Mouse (Mus musculus) left cerebral cortex, adult 8-10 months (tissue): ENCODE measurements at regions not wholly inside any gene's neighbourhood (a gene's known extent, or its start where the extent isn't known, plus 50 kb on each side); places are given as distances from the start of the nearest gene placed in this dataset.
A peak's percentile ranks its signal among the peaks of the same experiment; 100 is the strongest.

Experiments used
- DNase-seq, 2 experiments: peaks; one replicate each; pipeline ENCODE4 v3.0.0; 2022; ENCODE audit warnings: low spot score in 2 of 2

DNA sequence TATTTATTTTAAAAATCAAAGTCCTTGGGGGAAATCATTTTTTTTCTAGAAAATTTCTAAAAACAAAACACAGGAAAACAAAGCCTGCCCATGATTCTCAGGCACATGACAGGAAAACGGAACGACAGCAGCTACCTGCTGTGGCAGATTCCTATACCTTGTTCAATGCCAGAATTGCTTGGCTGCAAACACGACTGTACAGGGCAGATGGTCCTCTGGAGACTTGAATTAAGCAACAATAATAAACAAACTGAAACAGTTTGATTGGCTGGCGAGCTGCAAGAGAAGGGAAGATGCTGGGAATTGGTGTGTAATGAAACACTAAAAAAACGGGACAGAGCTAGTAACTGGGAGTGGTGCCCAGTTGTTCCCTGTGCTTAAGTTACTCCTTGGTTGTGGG lies 280.1 kb downstream of the Slc4a3 start:
- no peak for DNase-seq

DNA sequence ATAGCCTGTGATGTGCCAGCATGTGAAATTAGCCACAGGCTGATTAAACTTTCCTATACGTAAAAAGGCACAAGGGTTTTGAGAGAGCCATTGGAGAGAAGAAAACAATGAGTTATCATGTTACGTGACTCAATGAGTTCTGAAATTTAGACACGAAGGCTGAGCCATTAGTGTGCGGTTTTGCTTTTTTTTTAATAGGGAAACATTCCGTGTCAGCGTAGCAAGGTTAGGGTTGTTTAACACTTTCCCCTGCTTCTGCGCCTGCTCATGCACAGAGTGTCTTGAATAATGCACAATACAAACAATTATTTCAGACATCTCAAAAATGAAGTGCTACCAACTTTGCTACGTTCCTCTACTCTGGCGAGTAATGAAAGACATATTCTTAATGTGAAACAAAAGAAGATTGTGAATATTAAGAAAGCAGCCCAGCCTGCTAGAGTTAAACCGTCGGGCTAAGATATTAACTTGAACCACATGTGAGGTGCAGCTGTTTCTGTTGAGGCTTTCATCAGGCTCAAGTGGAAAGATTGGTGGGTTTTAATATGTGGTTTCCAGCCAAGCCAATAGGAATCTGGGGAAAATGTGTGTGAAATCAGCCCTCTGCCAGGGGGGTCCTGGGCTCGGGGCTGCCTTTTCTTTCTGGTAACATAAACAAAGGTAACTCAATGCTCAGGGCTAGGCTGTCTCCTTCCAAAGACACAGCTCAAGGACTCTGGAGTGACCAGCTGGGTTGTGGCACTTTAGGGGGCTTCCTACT lies 287.2 kb downstream of the Slc4a3 start:
- DNase-seq: no peak

DNA sequence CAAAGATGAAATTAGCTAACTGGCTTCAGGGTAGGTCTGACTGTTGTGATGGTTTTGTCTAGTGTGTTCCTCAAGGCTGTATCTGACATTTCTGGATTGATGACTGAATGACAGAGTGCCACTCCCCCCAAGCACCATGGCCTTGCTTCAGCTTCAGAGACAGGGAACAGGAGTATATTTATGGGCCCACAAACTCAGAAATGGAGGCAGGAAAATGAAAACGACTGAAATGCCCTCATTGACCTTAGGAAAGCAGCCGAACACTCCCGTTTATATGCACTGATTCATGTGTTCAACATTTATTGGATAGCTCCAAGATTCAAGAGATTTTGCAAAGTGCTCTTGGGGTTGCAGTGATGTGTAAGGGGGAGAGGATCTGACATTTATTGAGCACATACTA lies 288.3 kb downstream of the Slc4a3 start:
- DNase-seq: no peak

DNA sequence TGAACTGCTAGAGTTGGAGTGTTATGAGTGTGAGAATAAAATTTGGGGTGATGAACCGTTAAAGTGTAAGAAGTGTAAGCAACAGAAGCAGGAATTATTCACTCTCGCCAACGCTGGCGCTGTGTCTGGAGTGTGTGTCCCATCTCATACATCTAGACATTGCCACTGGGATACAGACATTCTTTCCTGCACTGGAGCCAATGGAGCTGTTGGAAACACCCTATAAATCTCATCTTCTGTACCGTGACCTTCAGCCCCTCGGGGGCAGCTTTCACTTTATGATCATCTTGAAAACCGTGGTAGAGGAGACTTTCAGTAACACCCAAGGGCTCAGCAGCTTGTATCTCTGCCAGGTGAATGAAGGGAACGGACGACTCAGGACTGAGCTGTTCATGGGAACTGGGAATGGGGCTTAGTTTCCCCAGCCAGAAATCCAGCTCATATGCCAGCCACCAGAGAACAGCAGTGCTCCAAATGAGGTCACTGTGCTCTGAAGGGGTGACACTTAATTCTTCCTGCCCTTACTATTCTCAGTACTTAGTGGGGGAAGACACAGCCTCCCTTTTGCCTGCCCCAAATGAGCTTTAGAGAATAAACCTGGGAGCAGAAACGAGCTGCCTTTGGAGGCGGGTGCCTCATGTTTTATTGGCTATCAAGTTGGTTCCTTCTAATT lies 293.6 kb downstream of the Slc4a3 start:
- peak in 1 of 2 experiments; percentile 50 for DNase-seq

- no peak for DNase-seq
Observed at GRCm38 (mm10) chr1:75842396-75842795, 296.3 kb downstream of the Slc4a3 start.

GRCm38 (mm10) chr1:75843326-75843725 lies 297.3 kb downstream of the Slc4a3 start:
- no peak for DNase-seq

DNA sequence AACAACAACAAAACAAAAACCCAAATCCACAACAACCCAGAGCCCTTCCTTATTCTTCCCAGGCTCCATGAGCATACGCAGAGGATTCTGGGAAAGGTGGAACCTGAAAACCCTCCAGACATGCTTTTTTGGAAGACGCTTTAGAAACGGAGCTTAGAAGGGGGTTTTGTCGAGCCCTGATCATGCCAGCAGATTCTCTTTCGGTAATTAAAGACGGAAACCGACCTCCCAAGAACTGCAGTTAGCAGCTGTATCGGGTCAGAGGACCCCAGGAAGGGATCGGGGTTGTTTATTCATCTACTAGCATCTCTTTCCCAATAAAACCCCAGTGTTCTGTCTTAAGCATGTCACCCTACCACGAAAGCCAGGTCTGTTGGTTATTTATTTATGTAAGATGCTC lies 298.1 kb downstream of the Slc4a3 start:
- DNase-seq: no peak

- DNase-seq: no peak
Observed at GRCm38 (mm10) chr1:75844529-75844928, 298.5 kb downstream of the Slc4a3 start.

DNA sequence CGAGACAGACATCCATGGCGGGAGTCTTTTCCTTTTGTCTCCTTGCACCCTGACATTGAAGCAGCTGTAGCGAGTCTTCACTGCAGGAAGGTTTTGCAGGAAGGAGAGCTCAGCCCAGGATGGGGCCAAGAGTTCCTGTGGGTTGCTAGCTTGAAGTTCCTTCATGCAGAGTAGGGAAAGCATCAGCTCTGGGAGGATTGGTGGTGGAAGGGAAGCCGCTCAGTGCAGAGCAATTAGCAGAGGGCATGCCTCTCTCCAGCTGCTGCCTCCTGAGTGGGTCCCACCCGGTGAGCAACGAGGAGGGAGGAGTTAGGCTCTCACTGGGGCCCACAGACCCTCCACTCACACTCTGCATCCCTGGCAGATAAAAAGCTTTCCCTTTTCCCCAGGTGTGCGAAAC lies 298.9 kb downstream of the Slc4a3 start:
- no peak for DNase-seq

DNA sequence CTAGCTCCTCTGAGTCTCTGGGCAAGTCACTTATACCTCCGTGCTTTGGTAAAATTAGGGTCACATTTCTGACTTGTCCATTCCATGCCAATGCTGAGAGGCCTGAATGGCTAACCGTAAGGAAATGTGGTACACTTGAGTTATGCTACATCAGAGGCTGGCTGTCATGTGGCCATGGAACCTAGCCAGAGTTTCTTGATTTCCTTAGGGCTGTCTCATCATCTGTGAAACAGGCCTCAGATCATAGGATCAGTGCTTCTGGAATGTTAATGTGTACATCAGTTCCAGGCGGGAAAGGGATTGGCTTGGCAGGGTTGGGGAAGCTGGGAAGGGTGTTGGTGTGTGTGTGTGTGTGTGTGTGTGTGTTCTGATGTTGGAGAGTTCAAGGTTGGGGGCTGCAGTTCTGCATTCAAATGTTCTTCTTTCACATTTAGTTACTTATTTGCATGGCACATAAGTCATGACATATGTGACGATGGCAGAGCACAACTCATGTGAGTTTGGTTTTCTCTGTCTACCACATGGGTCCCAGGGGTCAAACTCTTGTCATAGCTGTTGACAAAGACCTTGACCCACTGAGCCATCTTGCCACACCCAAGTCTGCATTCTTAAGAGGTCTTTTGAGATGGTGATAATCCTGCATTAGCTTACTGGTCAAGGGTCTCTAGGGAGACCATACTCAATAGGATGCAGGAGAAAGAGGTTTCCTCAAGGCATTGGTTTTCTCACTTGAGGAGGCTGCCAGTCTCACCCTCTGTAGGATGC lies 299.9 kb downstream of the Slc4a3 start:
- no peak for DNase-seq

DNA sequence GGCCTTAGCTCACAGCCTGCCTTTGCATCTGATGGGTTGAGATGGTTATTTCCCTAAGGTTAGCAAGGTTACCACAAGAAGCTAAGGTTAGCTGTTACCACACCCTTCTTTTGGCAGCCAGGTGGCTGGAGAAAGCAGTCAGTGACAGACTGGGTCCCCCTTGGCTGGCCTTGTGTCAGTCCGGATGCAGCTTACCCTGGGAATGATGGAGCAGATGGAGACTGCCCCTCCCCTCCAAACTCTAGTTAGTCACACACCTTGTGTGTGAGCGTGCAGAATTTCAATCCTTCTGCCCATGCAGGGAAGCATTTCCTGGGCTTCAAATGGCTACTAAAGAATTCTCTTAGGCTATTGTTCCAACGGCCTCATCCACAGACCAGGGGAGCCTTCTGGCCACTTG lies 301.6 kb downstream of the Slc4a3 start:
- DNase-seq: no peak

- peak in 1 of 2 experiments; percentile 59 for DNase-seq
Observed at GRCm38 (mm10) chr1:75848436-75848835, 302.4 kb downstream of the Slc4a3 start.

DNA sequence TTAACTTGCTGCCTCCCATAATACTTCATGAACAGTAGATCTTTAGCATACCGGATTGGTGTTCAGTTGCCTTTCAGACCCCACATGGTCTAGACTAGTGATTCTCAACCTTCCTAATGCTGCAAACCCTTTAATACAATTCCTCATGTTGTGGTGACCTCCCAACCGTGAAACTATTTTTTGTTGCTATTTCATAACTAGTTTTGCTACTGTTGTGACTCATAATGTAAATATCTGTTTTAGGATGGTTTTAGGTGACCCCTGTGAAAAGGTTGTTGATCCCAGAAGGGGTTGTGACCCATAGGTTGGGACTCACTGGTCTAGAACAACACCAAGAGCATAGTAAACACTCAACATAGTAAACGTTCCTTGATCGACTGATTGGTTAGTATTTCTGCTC lies 304.1 kb downstream of the Slc4a3 start:
- DNase-seq: no peak

- DNase-seq: no peak
Observed at GRCm38 (mm10) chr1:75858551-75859255, 312.6 kb downstream of the Slc4a3 start.

DNA sequence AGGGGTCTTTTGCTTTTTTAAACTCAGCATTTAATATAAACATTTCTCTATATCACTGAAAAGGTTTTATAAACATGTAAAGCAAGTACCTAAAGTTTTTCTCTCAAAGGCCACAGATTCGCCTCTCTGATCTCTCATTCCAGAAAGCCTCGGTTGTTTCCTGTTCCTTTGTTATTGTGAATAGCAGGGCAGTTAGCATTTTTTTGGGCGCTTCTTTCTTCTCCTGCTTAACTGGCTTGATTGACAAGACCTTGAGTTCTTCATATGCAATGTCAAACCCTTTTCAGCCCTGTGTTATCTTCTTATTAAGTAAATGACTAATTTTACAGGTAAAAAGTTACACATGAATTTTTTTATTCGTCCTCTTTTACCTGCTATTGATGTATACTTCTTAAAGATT lies 316.7 kb downstream of the Slc4a3 start:
- DNase-seq: no peak

GRCm38 (mm10) chr1:75866556-75866955 lies 320.5 kb downstream of the Slc4a3 start:
- no peak for DNase-seq

GRCm38 (mm10) chr1:75869414-75869813 lies 323.3 kb downstream of the Slc4a3 start:
- no peak for DNase-seq

GRCm38 (mm10) chr1:75869846-75870245 lies 323.8 kb downstream of the Slc4a3 start:
- DNase-seq: no peak

- no peak for DNase-seq
Observed at GRCm38 (mm10) chr1:75873911-75874310, 327.8 kb downstream of the Slc4a3 start.

DNA sequence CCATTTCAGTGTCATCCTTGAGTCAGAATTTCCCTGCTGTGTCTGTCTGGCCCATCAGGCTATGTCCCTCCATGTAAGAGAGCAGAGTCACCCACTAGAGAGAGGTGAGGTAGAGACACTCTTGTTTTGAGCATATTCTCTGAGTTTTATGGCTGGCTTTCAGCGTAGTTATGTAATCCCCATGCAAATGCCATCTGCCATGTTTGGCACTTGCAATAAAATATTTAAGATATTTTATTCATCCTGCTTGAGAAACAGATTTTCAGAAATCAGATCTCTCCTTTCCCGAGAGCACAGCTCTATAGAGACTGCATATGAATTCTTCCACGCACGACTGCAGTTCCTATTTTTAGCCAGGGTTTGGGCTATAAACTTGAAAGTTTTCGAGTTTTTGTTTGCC lies 331.1 kb downstream of the Slc4a3 start:
- DNase-seq: peak; percentile 15 to 50

- DNase-seq: no peak
Observed at GRCm38 (mm10) chr1:75885632-75886031, 339.6 kb downstream of the Slc4a3 start.
